Mouse (Mus musculus) cerebellum, postnatal 36 days (tissue): ENCODE data around the gene Gpa33.
A peak's percentile ranks its signal among the peaks of the same experiment; 100 is the strongest.

Source experiments
- DNase-seq, 2 experiments: peaks; one replicate each; pipeline ENCODE4 v3.0.0; 2021 to 2022; ENCODE audit warnings: mixed read lengths in 2 of 2

The Gpa33 gene

GRCm38 (mm10) chr1:166130224-166130860 lies at the start of gene Gpa33:
TSS of gene Gpa33 (plus strand) at chr1:166130238.
- no peak for DNase-seq

DNA sequence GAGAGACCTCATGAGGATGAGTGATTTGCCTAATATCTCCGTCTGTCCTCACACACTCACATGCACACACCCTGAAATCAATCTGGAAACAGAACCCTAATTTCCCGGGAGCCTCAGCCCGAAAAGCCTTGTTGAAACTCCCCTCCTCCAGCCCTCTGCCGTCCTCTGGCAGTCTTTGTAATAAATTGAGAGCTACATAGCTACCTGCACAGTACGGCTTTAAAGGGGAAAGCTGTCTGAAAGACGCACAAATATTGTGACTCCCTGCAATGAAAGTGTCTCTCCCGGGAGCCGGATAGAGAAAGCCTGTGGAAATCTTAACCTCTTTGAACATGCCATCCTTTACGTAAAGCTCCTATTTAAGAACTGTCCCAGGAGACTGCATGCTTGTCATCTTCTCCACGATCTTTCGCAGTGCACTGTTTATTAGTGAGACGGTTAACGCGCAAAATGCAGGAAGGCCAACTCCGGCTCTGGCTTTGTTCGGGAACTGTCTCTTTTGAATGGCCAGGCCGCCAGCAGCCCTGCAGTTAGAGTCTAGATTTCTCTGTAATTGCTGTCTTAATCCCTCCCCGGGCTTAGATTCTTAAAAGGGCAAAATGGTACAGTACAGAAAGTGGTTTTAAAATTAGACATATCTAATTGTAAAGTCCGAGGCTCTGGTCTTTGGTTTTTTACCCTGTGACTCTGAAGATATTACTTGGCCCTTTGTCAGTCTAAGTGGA lies 41.4 kb upstream of the Gpa33 start:
- DNase-seq, result no peak

DNA sequence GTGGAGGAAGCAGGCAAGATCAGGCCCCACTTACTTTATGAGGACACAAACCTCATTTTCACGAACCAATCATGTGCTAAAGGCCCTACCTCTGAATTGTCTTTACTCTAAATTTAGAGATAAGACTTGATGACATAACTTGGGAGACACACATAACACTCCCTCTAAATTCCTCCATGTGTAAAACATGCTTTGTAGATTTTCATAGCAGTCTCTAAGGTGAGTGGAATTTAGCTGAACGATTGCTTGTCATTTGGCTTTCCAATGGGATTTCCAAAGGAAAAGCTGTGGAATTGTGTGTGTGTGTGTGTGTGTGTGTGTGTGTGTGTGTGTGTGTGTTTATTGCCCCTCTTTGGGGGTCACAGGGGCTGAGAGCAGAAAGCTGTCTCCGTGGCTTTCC lies 40.7 kb upstream of the Gpa33 start:
- no peak for DNase-seq

DNA sequence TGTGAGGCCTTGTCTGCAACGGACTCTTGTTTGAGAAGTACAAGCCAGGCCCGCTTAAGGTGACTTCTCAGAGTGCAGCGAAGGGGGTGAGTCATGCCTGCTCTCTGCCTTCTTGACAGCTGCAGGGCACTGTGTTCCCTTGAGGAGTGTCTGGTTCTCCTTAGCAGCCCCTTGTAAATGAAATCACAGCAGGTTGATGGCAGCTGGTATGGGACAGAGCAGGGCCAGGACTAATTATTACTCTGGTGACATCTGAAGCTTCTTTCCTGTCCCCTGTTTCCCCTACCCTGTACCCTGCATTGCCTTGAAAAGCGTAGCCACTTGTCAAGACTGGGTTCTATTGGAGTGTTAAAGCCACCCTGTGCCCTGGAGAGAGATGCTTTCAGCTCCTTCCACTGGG lies 40.3 kb upstream of the Gpa33 start:
- no peak for DNase-seq

DNA sequence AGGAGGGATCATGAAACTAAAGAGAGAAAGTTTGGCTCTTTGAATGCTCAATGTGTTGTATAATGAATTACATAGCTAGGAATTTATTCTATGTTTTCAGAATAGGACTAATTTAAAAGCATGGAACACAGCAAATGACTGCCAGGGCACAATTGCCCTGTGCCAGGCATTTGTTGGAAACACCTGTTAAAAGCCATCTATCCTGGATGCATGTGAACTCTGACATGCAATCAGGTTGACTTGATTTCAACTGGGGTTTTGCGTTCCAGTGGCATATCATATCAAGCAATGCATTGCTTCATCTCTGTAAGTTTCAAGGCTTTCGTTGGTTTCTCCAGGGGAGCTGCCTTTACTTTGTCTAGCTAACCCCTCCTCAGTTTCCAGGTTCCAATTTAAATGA lies 39.7 kb upstream of the Gpa33 start:
- no peak for DNase-seq

DNA sequence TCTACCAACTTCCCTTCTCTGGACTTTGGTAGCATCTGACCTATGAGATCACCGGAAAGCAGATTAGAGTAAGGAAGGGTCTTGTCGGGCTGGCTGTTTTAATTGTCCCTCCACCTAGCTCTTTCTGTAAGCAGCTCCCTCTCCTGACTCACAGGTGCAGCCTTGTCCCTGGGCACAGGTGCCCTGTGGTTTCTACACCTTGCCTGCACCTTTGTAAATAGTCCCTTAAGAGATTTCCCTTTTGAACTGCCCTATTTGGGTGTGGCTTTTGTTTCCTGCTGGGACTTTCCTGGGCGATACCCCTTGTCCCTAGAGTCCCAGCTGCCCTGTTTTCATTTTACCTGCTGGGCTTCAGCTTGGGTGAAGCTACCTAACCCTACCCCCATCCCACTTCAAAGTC lies 35.6 kb upstream of the Gpa33 start:
- DNase-seq, result no peak

DNA sequence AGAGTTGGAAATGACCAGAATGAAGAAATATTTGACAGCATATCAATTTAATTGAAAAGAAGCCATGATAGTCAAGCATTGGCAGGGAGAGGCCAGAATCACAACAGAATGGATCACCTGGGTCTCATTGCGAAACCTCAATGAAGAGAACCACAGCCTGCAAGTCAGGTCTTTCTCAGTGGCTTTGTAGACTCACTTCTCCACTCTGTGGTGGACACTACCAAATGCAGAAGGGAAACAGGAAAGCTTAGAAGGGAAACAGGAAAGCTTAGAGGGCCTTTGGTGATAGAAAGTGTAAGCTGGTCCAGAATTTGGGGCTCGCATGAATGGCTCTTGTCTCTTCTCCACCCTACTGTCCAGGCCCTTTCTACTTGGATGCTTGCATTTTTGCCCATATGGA lies 31.9 kb upstream of the Gpa33 start:
- no peak for DNase-seq

DNA sequence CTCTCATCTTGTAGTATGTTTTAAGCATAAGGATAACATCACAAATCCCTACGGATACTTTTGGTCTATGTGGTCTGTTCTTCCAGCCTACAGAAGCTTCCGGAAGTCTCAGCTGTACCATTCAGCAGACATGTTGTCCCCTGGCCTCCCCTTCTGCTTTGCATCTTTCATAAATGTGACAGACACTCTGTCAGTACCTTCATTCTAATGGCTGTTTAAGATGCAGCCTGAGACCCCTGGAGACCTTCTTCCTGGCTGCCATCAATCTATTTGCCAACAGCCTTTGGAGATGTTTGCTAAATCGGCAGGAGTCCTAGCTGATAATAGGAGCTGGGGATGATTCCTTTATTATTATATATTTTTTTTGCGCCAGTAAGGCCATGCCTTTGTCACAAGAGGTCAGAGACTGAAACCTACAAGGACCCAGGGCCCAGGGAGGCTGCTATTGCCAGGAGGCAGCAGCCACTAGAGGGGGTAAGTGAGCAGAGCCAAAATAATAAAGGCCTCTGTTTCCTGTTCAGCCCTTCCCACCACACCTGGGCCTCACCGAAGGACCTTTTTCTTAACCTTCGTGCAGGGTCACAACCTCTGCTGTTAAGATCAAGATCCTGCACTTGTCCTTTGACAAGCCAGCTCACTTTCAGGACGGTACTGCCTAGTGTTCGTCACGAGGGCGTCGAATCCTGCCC lies 27.0 kb upstream of the Gpa33 start:
- peak in 1 of 2 experiments; percentile 3 for DNase-seq

DNA sequence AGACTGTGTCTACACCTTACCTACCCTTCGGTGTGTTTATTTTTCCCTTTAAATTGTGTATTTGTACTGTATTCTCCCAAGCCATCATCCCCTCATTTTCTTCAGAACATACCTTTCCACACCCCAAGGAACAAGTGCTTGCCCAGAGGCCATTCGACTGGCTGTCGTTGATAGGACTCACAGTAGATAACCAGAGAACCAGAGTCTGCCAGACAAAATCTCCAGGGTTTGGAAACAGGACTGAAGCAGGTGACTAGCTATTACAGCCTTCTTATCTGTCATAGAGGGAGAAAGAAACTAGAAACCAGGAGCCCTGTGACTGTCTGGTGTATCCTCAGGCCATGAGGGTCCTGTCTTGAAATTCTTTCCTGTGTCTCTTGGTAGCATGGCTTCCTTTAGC lies 25.2 kb upstream of the Gpa33 start:
- no peak for DNase-seq

GRCm38 (mm10) chr1:166105464-166105863 lies 24.6 kb upstream of the Gpa33 start:
- no peak for DNase-seq

- DNase-seq, result no peak
Observed at GRCm38 (mm10) chr1:166114986-166115385, 15.1 kb upstream of the Gpa33 start.

GRCm38 (mm10) chr1:166115719-166116118 lies 14.3 kb upstream of the Gpa33 start:
- no peak for DNase-seq

- DNase-seq, result no peak
Observed at GRCm38 (mm10) chr1:166117866-166118639, 12.0 kb upstream of the Gpa33 start.

- DNase-seq, result no peak
Observed at GRCm38 (mm10) chr1:166122114-166122513, 7.9 kb upstream of the Gpa33 start.

DNA sequence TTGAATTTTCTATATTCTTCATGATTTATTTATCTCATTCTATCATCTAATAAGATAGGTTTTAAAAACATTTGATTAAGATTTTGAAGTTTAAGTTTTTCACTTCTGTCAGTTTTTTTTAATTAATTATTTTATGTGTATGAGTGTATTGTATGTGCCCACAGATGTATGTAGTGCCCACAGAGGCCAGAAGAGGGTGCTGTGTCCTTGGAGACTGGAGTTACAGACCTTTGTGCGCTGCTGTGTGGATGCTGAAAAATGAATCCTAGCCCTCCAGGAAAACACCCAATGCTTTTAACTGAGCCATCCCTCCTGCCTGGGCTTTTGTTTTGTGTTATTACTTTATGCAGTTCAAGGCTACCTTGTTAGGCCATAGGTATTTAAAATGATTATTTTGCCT lies 7.0 kb upstream of the Gpa33 start:
- DNase-seq, result no peak

- DNase-seq, result no peak
Observed at GRCm38 (mm10) chr1:166123751-166124150, 6.3 kb upstream of the Gpa33 start.

DNA sequence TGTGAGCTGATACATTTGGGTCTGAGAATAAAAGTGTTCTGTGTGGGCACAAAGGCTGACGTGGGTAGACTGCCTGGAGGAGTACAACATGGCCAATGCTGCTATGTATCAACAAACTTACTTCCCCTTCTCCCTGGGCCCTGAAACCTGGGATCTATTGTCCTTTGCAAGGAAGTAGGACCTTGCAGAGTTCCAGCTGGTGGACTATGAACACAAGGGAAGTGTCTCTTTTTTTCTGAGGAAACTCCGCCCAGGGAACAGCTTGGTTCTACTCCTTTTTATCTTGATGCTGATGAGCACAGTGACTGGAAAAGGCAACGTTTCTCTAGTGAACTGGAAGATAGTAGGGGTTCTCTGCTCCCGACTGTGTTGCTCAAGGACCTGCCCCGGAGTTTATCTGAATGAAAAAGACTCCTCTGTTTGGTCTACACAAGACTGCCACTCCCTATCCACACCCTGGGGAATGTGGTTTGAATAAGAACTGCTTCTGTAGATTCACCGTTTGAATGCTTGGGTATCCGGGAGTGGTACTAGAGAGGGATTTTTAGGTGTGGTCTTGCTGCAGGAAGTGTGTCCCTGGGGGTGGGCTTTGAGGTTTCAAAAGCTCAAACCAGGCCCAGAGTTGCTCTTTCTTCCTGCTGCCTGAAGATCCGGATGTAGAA lies 5.0 kb upstream of the Gpa33 start:
- DNase-seq, result no peak

DNA sequence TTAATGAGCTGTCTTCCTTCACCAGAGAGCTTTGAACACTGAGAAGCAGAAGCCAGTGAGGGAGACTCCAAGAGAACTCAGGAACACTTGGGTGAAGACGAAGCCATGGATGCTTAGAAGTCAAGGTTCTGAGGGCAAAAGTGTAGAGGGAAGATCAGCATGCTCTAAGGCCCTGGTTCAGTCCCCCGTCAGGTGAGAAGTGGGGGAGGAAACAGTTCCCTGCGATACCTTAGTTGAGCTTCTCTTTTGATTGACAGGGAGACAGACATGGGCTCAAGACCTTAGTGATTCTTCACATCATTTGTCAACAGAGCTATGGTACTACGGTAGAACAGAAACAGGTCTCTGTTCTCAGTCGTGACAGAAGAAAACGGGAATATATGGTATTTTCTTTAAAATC lies 3.7 kb upstream of the Gpa33 start:
- DNase-seq, result no peak

DNA sequence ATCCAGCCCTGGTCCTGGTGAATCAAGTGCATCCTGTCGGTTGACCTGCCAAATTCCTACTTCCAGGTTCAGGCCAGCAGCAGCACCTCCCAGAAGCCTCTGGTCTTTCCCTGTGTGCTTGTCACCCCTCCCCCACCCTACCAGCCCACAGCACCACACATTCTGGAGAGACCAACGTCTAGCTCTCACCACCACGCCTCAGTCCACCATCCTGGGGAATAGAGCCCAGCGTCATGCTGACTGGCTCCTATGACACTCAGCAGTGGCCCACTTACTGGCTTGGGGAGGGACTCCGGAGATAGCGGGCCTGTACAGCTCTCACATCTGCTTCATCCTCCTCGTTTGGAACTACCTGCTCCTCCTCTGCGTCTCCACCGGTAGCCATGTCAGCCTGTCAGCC lies 3.2 kb upstream of the Gpa33 start:
- DNase-seq, result no peak

GRCm38 (mm10) chr1:166127719-166128118 lies 2.3 kb upstream of the Gpa33 start, which contains the start of gene Dusp27:
TSS of gene Dusp27 (minus strand) at chr1:166127922.
- DNase-seq, result no peak

DNA sequence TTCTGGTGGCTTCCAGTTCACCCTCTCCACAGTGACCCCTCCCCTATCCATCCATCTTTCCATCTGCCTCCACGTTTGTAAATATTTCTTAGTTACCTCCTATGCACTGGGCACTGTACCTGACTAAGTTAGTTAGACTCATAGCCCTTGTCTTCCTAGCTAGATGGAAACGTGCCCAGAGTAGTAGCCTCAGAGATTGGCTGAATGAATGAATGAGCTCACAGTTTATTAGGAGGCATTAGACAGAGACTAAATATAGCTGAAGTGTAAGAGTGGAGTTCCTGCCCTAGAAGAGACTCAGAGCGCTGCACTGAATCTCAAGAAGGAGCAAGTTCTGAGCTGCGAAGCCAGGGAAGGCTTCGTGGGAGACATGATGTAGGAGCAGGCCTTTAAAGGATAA lies 1.5 kb upstream of the Gpa33 start:
- DNase-seq, result no peak

- DNase-seq, result no peak
Observed at GRCm38 (mm10) chr1:166132367-166132766, 2.3 kb downstream of the Gpa33 start.
